Mouse (Mus musculus) midbrain, embryonic 14.5 days (tissue): ENCODE measurements around the gene Abcc3. TPM values are rescaled to one million over a fixed set of nuclear protein-coding genes. Genes with fewer than 3 reads are reported as not detected.

ENCODE experiments used
- ATAC-seq: fragments of 200-750 bp; cut with Nextera tagmentation; 2 replicates; pipeline ENCODE4 v1.8.0; 2017; ENCODE audit warnings: moderate number of reproducible peaks, moderate library complexity; ENCODE audit not compliant: low FRiP score, low TSS enrichment
- DNase-seq: peaks from one replicate; pipeline ENCODE4 v3.0.0-alpha.2; 2015
- H3K27ac ChIP-seq: fragments of 300-500 bp; sonication (generic); replicated peaks from 2 replicates; pipeline ENCODE4 v1.5.1; 2014; ENCODE audit warnings: mild to moderate bottlenecking, low read depth, low read length, moderate library complexity
- H3K27me3 ChIP-seq: fragments of 300-500 bp; sonication (generic); 2 replicates; pipeline ENCODE4 v1.6.1; 2014; ENCODE audit warnings: low read length, control low read depth, mixed read lengths; ENCODE audit not compliant: control insufficient read depth, insufficient read depth
- H3K36me3 ChIP-seq: fragments of 300-500 bp; sonication (generic); 2 replicates; pipeline ENCODE4 v1.6.1; 2014; ENCODE audit warnings: low read length, control low read depth; ENCODE audit not compliant: control insufficient read depth, insufficient read depth
- H3K4me1 ChIP-seq: fragments of 300-500 bp; sonication (generic); 2 replicates; pipeline ENCODE4 v1.6.1; 2014; ENCODE audit warnings: mild to moderate bottlenecking, antibody characterized with exemption, low read length, control low read depth; ENCODE audit not compliant: control insufficient read depth, insufficient read depth
- H3K4me2 ChIP-seq: fragments of 300-500 bp; sonication (generic); 2 replicates; pipeline ENCODE4 v1.6.1; 2014; ENCODE audit warnings: mild to moderate bottlenecking, low read length, moderate library complexity
- H3K4me3 ChIP-seq: fragments of 300-500 bp; sonication (generic); replicated peaks from 2 replicates; pipeline ENCODE4 v1.5.1; 2014; ENCODE audit warnings: low read depth, low read length
- H3K9ac ChIP-seq: fragments of 300-500 bp; sonication (generic); replicated peaks from 2 replicates; pipeline ENCODE4 v1.6.1; 2014; ENCODE audit warnings: mild to moderate bottlenecking, low read length, moderate library complexity
- H3K9me3 ChIP-seq: fragments of 300-500 bp; sonication (generic); 2 replicates; pipeline ENCODE4 v1.6.1; 2016; ENCODE audit warnings: low read length, control low read depth, mixed read lengths; ENCODE audit not compliant: control insufficient read depth
- WGBS: fragments of 180-500 bp; shearing (Covaris S2); extraction: QIAGEN DNeasy Blood & Tissue Kit; methylation state at CpG from one replicate; pipeline ENCODE4 v1.1.7; 2014; 5-methylcytosine and 5-hydroxymethylcytosine counted together
- polyA plus RNA-seq: library from polyadenylated mRNA; unstranded; fragments of >200 nt; fragmentation: Nextera tagmentation; extraction: Ambion mirVana; gene quantifications from 2 replicates; pipeline ENCODE4 v1.2.1, GENCODE M21; 2014

Gene Abcc3
- polyA plus RNA-seq, 1 experiment from 2014 or later = 0.50 TPM

GRCm38 (mm10) chr11:94320969-94321930 is 71.5 kb downstream of the Abcc3 start:
- DNase-seq (peak; percentile 47), ATAC-seq (peak; percentile 85)
- WGBS = under 1% methylated on average over 67 of the region's 67 CpGs
- Histone ChIP-seq H3K9me3 (no peaks in the 10 kb centered on the region), H3K4me3 (peak overlapping the region; percentile 95), H3K4me2 (peak overlapping the region; percentile 73), H3K4me1 (peaks cover 36% of the 10 kb centered on the region), H3K9ac (peak overlapping the region; percentile 96), H3K27me3 (no peaks in the 10 kb centered on the region), H3K36me3 (no peaks in the 10 kb centered on the region), H3K27ac (peak overlapping the region; percentile 95)

- Histone ChIP-seq H3K27me3 (no peaks in the 10 kb centered on the region), H3K27ac (no peak overlapping the region), H3K36me3 (no peaks in the 10 kb centered on the region), H3K4me2 (no peak overlapping the region), H3K4me3 (no peak overlapping the region), H3K9me3 (no peaks in the 10 kb centered on the region), H3K9ac (no peak overlapping the region), H3K4me1 (peaks cover 47% of the 10 kb centered on the region)
- DNase-seq (no peak), ATAC-seq (no peak)
- 92% methylated on average over 5 of the region's 5 CpGs for WGBS
Measured at GRCm38 (mm10) chr11:94318056-94318455, 74.7 kb downstream of the Abcc3 start.

- Histone ChIP-seq H3K27me3 (no peaks in the 10 kb centered on the region), H3K9ac (no peak overlapping the region), H3K27ac (no peak overlapping the region), H3K4me1 (peaks cover 44% of the 10 kb centered on the region), H3K4me3 (no peak overlapping the region), H3K36me3 (no peaks in the 10 kb centered on the region), H3K4me2 (no peak overlapping the region), H3K9me3 (no peaks in the 10 kb centered on the region)
- ATAC-seq (no peak), DNase-seq (no peak)
- 59% methylated on average over 4 of the region's 4 CpGs for WGBS
Measured at GRCm38 (mm10) chr11:94317515-94317914, 75.3 kb downstream of the Abcc3 start.

GRCm38 (mm10) chr11:94317014-94317413 is 75.8 kb downstream of the Abcc3 start:
- Histone ChIP-seq H3K36me3 (no peaks in the 10 kb centered on the region), H3K4me1 (peaks cover 44% of the 10 kb centered on the region), H3K9ac (no peak overlapping the region), H3K4me2 (no peak overlapping the region), H3K9me3 (no peaks in the 10 kb centered on the region), H3K4me3 (no peak overlapping the region), H3K27ac (no peak overlapping the region), H3K27me3 (no peaks in the 10 kb centered on the region)
- ATAC-seq (no peak), DNase-seq (no peak)
- whole genome bisulfite sequencing = 79% methylated on average over 1 of the region's 1 CpGs

GRCm38 (mm10) chr11:94316528-94316927 is 76.3 kb downstream of the Abcc3 start:
- Histone ChIP-seq H3K9ac (no peak overlapping the region), H3K27me3 (no peaks in the 10 kb centered on the region), H3K4me2 (no peak overlapping the region), H3K4me3 (no peak overlapping the region), H3K4me1 (peaks cover 44% of the 10 kb centered on the region), H3K9me3 (no peaks in the 10 kb centered on the region), H3K27ac (no peak overlapping the region), H3K36me3 (no peaks in the 10 kb centered on the region)
- DNase-seq (no peak), ATAC-seq (no peak)
- 85% methylated on average over 2 of the region's 2 CpGs for WGBS

GRCm38 (mm10) chr11:94315308-94315707 is 77.5 kb downstream of the Abcc3 start:
- H3K27ac ChIP-seq = no peak overlapping the region
- no peak overlapping the region for H3K4me2 ChIP-seq
- H3K4me3 ChIP-seq = no peak overlapping the region
- H3K36me3 ChIP-seq = no peaks in the 10 kb centered on the region
- H3K9ac ChIP-seq = no peak overlapping the region
- ATAC-seq (no peak), DNase-seq (no peak)
- WGBS = 76% methylated on average over 1 of the region's 1 CpGs
- no peaks in the 10 kb centered on the region for H3K27me3 ChIP-seq
- no peaks in the 10 kb centered on the region for H3K9me3 ChIP-seq
- H3K4me1 ChIP-seq = peaks cover 42% of the 10 kb centered on the region

- 86% methylated on average over 2 of the region's 2 CpGs for WGBS
- H3K9me3 ChIP-seq = no peaks in the 10 kb centered on the region
- H3K4me3 ChIP-seq = no peak overlapping the region
- H3K27me3 ChIP-seq = no peaks in the 10 kb centered on the region
- H3K4me1 ChIP-seq = peaks cover 31% of the 10 kb centered on the region
- H3K27ac ChIP-seq = no peak overlapping the region
- DNase-seq = no peak
- ATAC-seq = no peak
- no peak overlapping the region for H3K9ac ChIP-seq
- no peaks in the 10 kb centered on the region for H3K36me3 ChIP-seq
- H3K4me2 ChIP-seq = no peak overlapping the region
Measured at GRCm38 (mm10) chr11:94314098-94314652, 78.6 kb downstream of the Abcc3 start.

GRCm38 (mm10) chr11:94312733-94313132 is 80.1 kb downstream of the Abcc3 start:
- no peak overlapping the region for H3K4me2 ChIP-seq
- no peaks in the 10 kb centered on the region for H3K27me3 ChIP-seq
- WGBS = 94% methylated on average over 1 of the region's 1 CpGs
- ATAC-seq = no peak
- H3K4me3 ChIP-seq = no peak overlapping the region
- H3K36me3 ChIP-seq = peaks cover 6% of the 10 kb centered on the region; the same call in 1 of the 2 replicates
- no peak for DNase-seq
- no peak overlapping the region for H3K9ac ChIP-seq
- peaks cover 25% of the 10 kb centered on the region for H3K4me1 ChIP-seq
- H3K9me3 ChIP-seq = no peaks in the 10 kb centered on the region
- H3K27ac ChIP-seq = no peak overlapping the region
